In the genomic region with DNA sequence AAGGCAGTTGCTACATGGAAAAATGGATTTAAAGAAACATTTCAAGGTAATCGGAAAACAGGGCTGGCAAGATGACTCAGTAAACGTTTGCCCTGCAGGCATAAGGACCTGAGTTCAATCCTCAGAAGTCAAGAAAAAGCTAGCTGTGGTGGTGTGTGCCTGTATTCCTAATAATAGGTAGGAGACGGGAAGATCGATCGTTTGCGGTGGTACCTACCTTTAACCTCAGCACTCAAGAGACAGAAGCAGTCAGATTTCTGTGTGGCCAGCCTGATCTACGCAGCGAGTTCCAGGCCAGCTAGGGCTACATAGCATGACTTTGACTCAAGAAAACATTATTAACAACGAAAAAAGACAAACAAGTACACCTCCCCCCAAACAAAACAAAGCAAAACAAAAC, we compare ENCODE assay signal across 11 mouse cellular contexts. TPM values are rescaled to one million over a fixed set of nuclear protein-coding genes. Genes with fewer than 3 reads are reported as not detected.
A peak's percentile ranks its signal among the peaks of the same experiment; 100 is the strongest.
DNase-seq lines count a peak whose midpoint lies in the region; ATAC-seq lines count a peak whose summit lies in the region.
"Had no signal": no experiment of that assay in that cellular context is flagged by ENCODE, and none has a peak within 500 bp of the region (broad histone marks: within the 10 kb centered on the region; RNA-seq: fewer than 3 reads in every experiment).

No protein-coding gene starts in this region.

- peak overlapping the region; percentile 65 for H3K27ac ChIP-seq in heart, embryonic 15.5 days
- peak overlapping the region; percentile 40 for H3K27ac ChIP-seq in embryonic facial prominence, embryonic 14.5 days (replicated peaks; ENCODE audit: low read depth, low read length)
- H3K27ac ChIP-seq in hindbrain, embryonic 15.5 days (replicated peaks): peak overlapping the region; percentile 48; the same call in 1 of the 2 replicates
- H3K27ac ChIP-seq in midbrain, embryonic 16.5 days (ENCODE audit: low read length): peak overlapping the region; percentile 44
- no peak overlapping the region for H3K27ac ChIP-seq in intestine, embryonic 15.5 days

- no peaks in the 10 kb centered on the region for H3K9me3 ChIP-seq in heart, embryonic 15.5 days (replicated peaks)
- H3K9me3 ChIP-seq in embryonic facial prominence, embryonic 14.5 days (ENCODE audit: control insufficient read depth, low read length): peaks cover 10% of the 10 kb centered on the region; the same call in 1 of the 2 replicates
- H3K9me3 ChIP-seq in hindbrain, embryonic 15.5 days: no peaks in the 10 kb centered on the region
- no peaks in the 10 kb centered on the region for H3K9me3 ChIP-seq in midbrain, embryonic 16.5 days (replicated peaks; ENCODE audit: control insufficient read depth, low read length, poor library complexity, severe bottlenecking)
- H3K9me3 ChIP-seq in intestine, embryonic 15.5 days: no peaks in the 10 kb centered on the region

- no peak overlapping the region for H3K4me2 ChIP-seq in heart, embryonic 15.5 days
- H3K4me2 ChIP-seq in embryonic facial prominence, embryonic 14.5 days (ENCODE audit: low read depth, low read length): no peak overlapping the region
- H3K4me2 ChIP-seq in hindbrain, embryonic 15.5 days: no peak overlapping the region
- no peak overlapping the region for H3K4me2 ChIP-seq in midbrain, embryonic 16.5 days (ENCODE audit: low read length)
- H3K4me2 ChIP-seq in intestine, embryonic 15.5 days (replicated peaks): no peak overlapping the region

- DNase-seq in heart, postnatal 36 days: no peak
- DNase-seq in embryonic facial prominence, embryonic 14.5 days (ENCODE audit: low spot score): no peak
- DNase-seq in kidney, adult 8-10 months: no peak
- DNase-seq: adrenal gland, adult 2 months; lung, adult 2 months; thymus, postnatal 25 days had no signal

- H3K4me1 ChIP-seq in heart, embryonic 15.5 days (replicated peaks): peaks cover 13% of the 10 kb centered on the region
- peaks cover 7% of the 10 kb centered on the region; the same call in 1 of the 2 replicates for H3K4me1 ChIP-seq in embryonic facial prominence, embryonic 14.5 days (ENCODE audit: control insufficient read depth, insufficient read depth, low read length)
- H3K4me1 ChIP-seq in hindbrain, embryonic 15.5 days (replicated peaks): peaks cover 10% of the 10 kb centered on the region
- peaks cover 8% of the 10 kb centered on the region for H3K4me1 ChIP-seq in midbrain, embryonic 16.5 days (ENCODE audit: control insufficient read depth, insufficient read depth, low read length)
- H3K4me1 ChIP-seq in intestine, embryonic 15.5 days (replicated peaks): no peaks in the 10 kb centered on the region

- H3K9ac ChIP-seq in heart, embryonic 15.5 days: no peak overlapping the region
- no peak overlapping the region; the same call in 1 of the 2 replicates for H3K9ac ChIP-seq in embryonic facial prominence, embryonic 14.5 days (ENCODE audit: low read depth, low read length)
- no peak overlapping the region for H3K9ac ChIP-seq in hindbrain, embryonic 15.5 days
- no peak overlapping the region for H3K9ac ChIP-seq in midbrain, embryonic 16.5 days (ENCODE audit: low read depth, low read length)
- H3K9ac ChIP-seq in intestine, embryonic 15.5 days: no peak overlapping the region

- intact Hi-C loops in heart, postnatal 36 days (cut with DNase I): no loop called here

- H3K36me3 ChIP-seq in heart, embryonic 15.5 days: no peaks in the 10 kb centered on the region
- no peaks in the 10 kb centered on the region for H3K36me3 ChIP-seq in embryonic facial prominence, embryonic 14.5 days (ENCODE audit: control insufficient read depth, insufficient read depth, low read length)
- H3K36me3 ChIP-seq in hindbrain, embryonic 15.5 days: no peaks in the 10 kb centered on the region
- H3K36me3 ChIP-seq in midbrain, embryonic 16.5 days (ENCODE audit: control insufficient read depth, insufficient read depth, low read length): no peaks in the 10 kb centered on the region
- H3K36me3 ChIP-seq in intestine, embryonic 15.5 days: no peaks in the 10 kb centered on the region

- no peak for ATAC-seq in heart, embryonic 15.5 days (replicated peaks; ENCODE audit: insufficient number of reproducible peaks, insufficient read depth, low FRiP score, low read depth)
- no peak for ATAC-seq in embryonic facial prominence, embryonic 14.5 days (ENCODE audit: low read depth)
- ATAC-seq in hindbrain, embryonic 15.5 days (ENCODE audit: low FRiP score, low read depth): no peak
- no peak for ATAC-seq in midbrain, embryonic 16.5 days
- no peak for ATAC-seq in intestine, embryonic 15.5 days
- no peak for ATAC-seq in megakaryocyte-erythroid progenitor cell, adult 5-6 weeks (replicated peaks; ENCODE audit: low FRiP score, low TSS enrichment, poor library complexity, severe bottlenecking)

- H3K27me3 ChIP-seq in heart, embryonic 15.5 days: no peaks in the 10 kb centered on the region
- no peaks in the 10 kb centered on the region for H3K27me3 ChIP-seq in embryonic facial prominence, embryonic 14.5 days (replicated peaks; ENCODE audit: control insufficient read depth, insufficient read depth, low read length)
- peaks cover 3% of the 10 kb centered on the region; the same call in 1 of the 2 replicates for H3K27me3 ChIP-seq in hindbrain, embryonic 15.5 days
- 0 out of 2 replicates have a peak, but pooled peaks cover 2% of the 10 kb centered on the region for H3K27me3 ChIP-seq in midbrain, embryonic 16.5 days (ENCODE audit: control insufficient read depth, insufficient read depth, low read depth, low read length)
- no peaks in the 10 kb centered on the region for H3K27me3 ChIP-seq in intestine, embryonic 15.5 days (replicated peaks)

- no peak overlapping the region for H3K4me3 ChIP-seq in heart, embryonic 15.5 days
- no peak overlapping the region for H3K4me3 ChIP-seq in embryonic facial prominence, embryonic 14.5 days (ENCODE audit: low read depth, low read length)
- H3K4me3 ChIP-seq in hindbrain, embryonic 15.5 days: no peak overlapping the region
- H3K4me3 ChIP-seq in midbrain, embryonic 16.5 days (ENCODE audit: low read depth, low read length): no peak overlapping the region
- no peak overlapping the region for H3K4me3 ChIP-seq in intestine, embryonic 15.5 days (replicated peaks)

- 83% methylated on average over 9 of the region's 9 CpGs for WGBS in heart, embryonic 15.5 days
- WGBS in embryonic facial prominence, embryonic 14.5 days: 66% methylated on average over 9 of the region's 9 CpGs
- 47% methylated on average over 9 of the region's 9 CpGs for WGBS in hindbrain, embryonic 15.5 days
- WGBS in midbrain, embryonic 16.5 days: 27% methylated on average over 9 of the region's 9 CpGs
- WGBS in intestine, embryonic 15.5 days: 82% methylated on average over 9 of the region's 9 CpGs

RNA-seq across cellular contexts. Expression of a gene that starts 48.9 kb away (rescaled TPM):
- polyA plus RNA-seq in heart, embryonic 15.5 days (2015; fragmentation: Nextera tagmentation; extraction: Ambion mirVana): 9.2 TPM in 2 replicates
- 10 to 100 TPM; 23.5 to 26.2 TPM for total RNA-seq in heart, postnatal 36 days (2021)
- polyA plus RNA-seq in embryonic facial prominence, embryonic 14.5 days (2014; fragmentation: Nextera tagmentation; extraction: Ambion mirVana): 3.5 and 4.9 TPM in 2 replicates
- 1.3 and 1.4 TPM in 2 replicates for polyA plus RNA-seq in hindbrain, embryonic 15.5 days (2015; fragmentation: Nextera tagmentation; extraction: Ambion mirVana)
- 1.1 and 1.5 TPM in 2 replicates for polyA plus RNA-seq in midbrain, embryonic 16.5 days (2015; fragmentation: Nextera tagmentation; extraction: Ambion mirVana)
- polyA plus RNA-seq in intestine, embryonic 15.5 days (2015; fragmentation: Nextera tagmentation; extraction: Ambion mirVana): 12.0 and 13.6 TPM in 2 replicates
- 1.9 TPM in 1 of 2 replicates, not detected in the other for total RNA-seq in megakaryocyte-erythroid progenitor cell, adult 5-6 weeks (2014; fragmentation: Nextera tagmentation)
- total RNA-seq in megakaryocyte-erythroid progenitor cell, adult 5-6 weeks (2017): 0.15 TPM in 1 of 2 replicates, not detected in the other
